Mouse (Mus musculus) left cerebral cortex, adult 8-10 months (tissue): ENCODE measurements around the gene Tmem104. TPM values are rescaled to one million over a fixed set of nuclear protein-coding genes. Genes with fewer than 3 reads are reported as not detected.
A peak's percentile ranks its signal among the peaks of the same experiment; 100 is the strongest.

ENCODE experiments used
- DNase-seq, 2 experiments: peaks; one replicate each; pipeline ENCODE4 v3.0.0; 2022; ENCODE audit warnings: low spot score in 2 of 2
- total RNA-seq, 4 experiments: library from RNA; stranded (reverse); gene quantifications; 2 replicates each; pipeline ENCODE4 v1.2.4; 2022

The Tmem104 gene
- total RNA-seq, 4 experiments from 2014 or later = 14.0 to 24.5 (median 16.9) TPM

- DNase-seq = no peak
Measured at GRCm38 (mm10) chr11:115166776-115167175, 20.5 kb upstream of the Tmem104 start.

- DNase-seq = no peak
Measured at GRCm38 (mm10) chr11:115167631-115168249, 19.5 kb upstream of the Tmem104 start.

- no peak for DNase-seq
Measured at GRCm38 (mm10) chr11:115169430-115169829, 17.9 kb upstream of the Tmem104 start.

GRCm38 (mm10) chr11:115171125-115171524 lies 16.2 kb upstream of the Tmem104 start:
- DNase-seq = no peak

GRCm38 (mm10) chr11:115172825-115173287 lies 14.4 kb upstream of the Tmem104 start:
- DNase-seq = no peak

- DNase-seq = no peak
Measured at GRCm38 (mm10) chr11:115173549-115174339, 13.5 kb upstream of the Tmem104 start.

GRCm38 (mm10) chr11:115176399-115177190 lies 10.7 kb upstream of the Tmem104 start:
- no peak for DNase-seq

- no peak for DNase-seq
Measured at GRCm38 (mm10) chr11:115177559-115178195, 9.6 kb upstream of the Tmem104 start.

- no peak for DNase-seq
Measured at GRCm38 (mm10) chr11:115178766-115179165, 8.5 kb upstream of the Tmem104 start.

- DNase-seq = peak in 1 of 2 experiments; percentile 46
Measured at GRCm38 (mm10) chr11:115179191-115179590, 8.1 kb upstream of the Tmem104 start.

- no peak for DNase-seq
Measured at GRCm38 (mm10) chr11:115179881-115180280, 7.4 kb upstream of the Tmem104 start.

- DNase-seq = peak in 1 of 2 experiments; percentile 62
Measured at GRCm38 (mm10) chr11:115181913-115182638, 5.2 kb upstream of the Tmem104 start.

- no peak for DNase-seq
Measured at GRCm38 (mm10) chr11:115184973-115185372, 2.3 kb upstream of the Tmem104 start.

- DNase-seq = no peak
Measured at GRCm38 (mm10) chr11:115187693-115188092, 406 bp downstream of the Tmem104 start, which contains the start of gene Nat9. Gene Nat9, minus strand, starts transcription at chr11:115187859.

GRCm38 (mm10) chr11:115188539-115189231 lies 1.4 kb downstream of the Tmem104 start:
- no peak for DNase-seq

GRCm38 (mm10) chr11:115189304-115189703 lies 2.0 kb downstream of the Tmem104 start:
- DNase-seq = no peak

- no peak for DNase-seq
Measured at GRCm38 (mm10) chr11:115192180-115192579, 4.9 kb downstream of the Tmem104 start.

- no peak for DNase-seq
Measured at GRCm38 (mm10) chr11:115194693-115195092, 7.4 kb downstream of the Tmem104 start.

- no peak for DNase-seq
Measured at GRCm38 (mm10) chr11:115195933-115196332, 8.6 kb downstream of the Tmem104 start.

- DNase-seq = no peak
Measured at GRCm38 (mm10) chr11:115197558-115197957, 10.3 kb downstream of the Tmem104 start.
